Mouse (Mus musculus) neural tube, embryonic 14.5 days (tissue): ENCODE data around the gene Actr6. TPM values are rescaled to one million over a fixed set of nuclear protein-coding genes. Genes with fewer than 3 reads are reported as not detected.

Source experiments
- ATAC-seq: fragments of 200-750 bp; cut with Nextera tagmentation; 2 replicates; pipeline ENCODE4 v1.8.0; 2017; ENCODE audit warnings: low read depth, mild to moderate bottlenecking, moderate TSS enrichment, moderate library complexity
- H3K27ac ChIP-seq: fragments of 300-500 bp; sonication (generic); 2 replicates; pipeline ENCODE4 v1.5.1; 2014; ENCODE audit warnings: low read depth, mild to moderate bottlenecking, control low read depth, low read length, moderate library complexity, mixed read lengths
- H3K27me3 ChIP-seq: fragments of 300-500 bp; sonication (generic); 2 replicates; pipeline ENCODE4 v1.6.1; 2014; ENCODE audit warnings: low read length; ENCODE audit not compliant: control insufficient read depth, insufficient read depth
- H3K36me3 ChIP-seq: fragments of 300-500 bp; sonication (generic); 2 replicates; pipeline ENCODE4 v1.6.1; 2014; ENCODE audit warnings: low read length, mixed read lengths; ENCODE audit not compliant: control insufficient read depth, insufficient read depth
- H3K4me1 ChIP-seq: fragments of 300-500 bp; sonication (generic); 2 replicates; pipeline ENCODE4 v1.6.1; 2014; ENCODE audit warnings: low read length; ENCODE audit not compliant: control insufficient read depth, insufficient read depth
- H3K4me2 ChIP-seq: fragments of 300-500 bp; sonication (generic); 2 replicates; pipeline ENCODE4 v1.6.1; 2014; ENCODE audit warnings: mild to moderate bottlenecking, low read depth, low read length, control low read depth
- H3K4me3 ChIP-seq: fragments of 300-500 bp; sonication (generic); 2 replicates; pipeline ENCODE4 v1.5.1; 2014; ENCODE audit warnings: low read depth, low read length, control low read depth, mixed read lengths
- H3K9ac ChIP-seq: fragments of 300-500 bp; sonication (generic); replicated peaks from 2 replicates; pipeline ENCODE4 v1.6.1; 2014; ENCODE audit warnings: low read depth, mild to moderate bottlenecking, control low read depth, low read length, mixed read lengths
- H3K9me3 ChIP-seq: fragments of 300-500 bp; sonication (generic); 2 replicates; pipeline ENCODE4 v1.6.1; 2016; ENCODE audit warnings: low read length; ENCODE audit not compliant: control insufficient read depth
- WGBS: fragments of 180-500 bp; shearing (Covaris S2); extraction: QIAGEN DNeasy Blood & Tissue Kit; methylation state at CpG from one replicate; pipeline ENCODE4 v1.1.7; 2014; 5-methylcytosine and 5-hydroxymethylcytosine counted together
- polyA plus RNA-seq: library from polyadenylated mRNA; unstranded; fragments of >200 nt; fragmentation: Nextera tagmentation; extraction: Ambion mirVana; gene quantifications from 2 replicates; pipeline ENCODE4 v1.2.1, GENCODE M21; 2014

Actr6 gene
- polyA plus RNA-seq, 1 experiment from 2014 or later: 62.3 TPM

DNA sequence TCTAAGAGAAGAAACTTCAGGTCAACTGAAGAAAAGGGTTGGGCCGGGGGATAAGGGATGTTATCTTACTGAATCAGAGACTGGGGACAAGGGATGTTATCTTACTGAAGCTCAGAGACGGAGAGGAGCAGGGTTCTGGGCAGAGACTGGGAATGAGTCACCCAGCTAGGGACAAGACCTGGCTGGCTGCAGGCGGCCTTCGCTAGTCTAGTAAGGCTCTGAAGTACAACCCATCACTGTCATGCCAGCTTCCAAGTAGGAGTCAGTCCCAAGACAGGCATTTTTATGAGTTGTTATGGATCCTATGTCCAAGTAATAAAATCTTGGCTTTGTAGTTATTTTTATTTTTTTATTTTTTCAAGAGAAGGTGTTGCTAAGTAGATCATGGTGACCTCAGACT is 11.2 kb upstream of the Actr6 start:
- no peaks in the 10 kb centered on the region for H3K36me3 ChIP-seq
- WGBS: 92% methylated on average over 4 of the region's 4 CpGs
- H3K27me3 ChIP-seq: no peaks in the 10 kb centered on the region
- ATAC-seq: no peak
- H3K4me1 ChIP-seq: peaks cover 5% of the 10 kb centered on the region
- no peak overlapping the region for H3K4me3 ChIP-seq
- no peak overlapping the region for H3K9ac ChIP-seq
- H3K9me3 ChIP-seq: no peaks in the 10 kb centered on the region
- H3K27ac ChIP-seq: no peak overlapping the region
- no peak overlapping the region for H3K4me2 ChIP-seq

DNA sequence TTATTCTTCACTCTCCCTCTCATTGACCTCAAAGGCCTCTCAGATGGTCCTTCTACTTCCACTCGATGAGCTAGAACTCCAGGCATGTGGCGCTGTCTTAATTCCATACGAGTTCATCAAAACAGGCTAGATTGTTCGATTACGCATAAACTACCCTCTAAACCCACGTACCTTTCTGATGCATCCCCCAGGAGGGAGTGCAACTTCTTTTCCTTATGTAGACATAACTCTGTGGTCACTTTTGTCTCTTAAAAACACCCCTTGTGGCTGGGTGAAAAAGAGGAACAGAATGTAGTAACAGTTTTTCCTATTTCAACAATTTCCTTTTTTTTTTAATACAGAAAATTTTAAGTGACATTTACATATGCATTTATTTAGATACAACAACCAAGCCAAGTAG is 8.9 kb upstream of the Actr6 start:
- no peak overlapping the region for H3K9ac ChIP-seq

DNA sequence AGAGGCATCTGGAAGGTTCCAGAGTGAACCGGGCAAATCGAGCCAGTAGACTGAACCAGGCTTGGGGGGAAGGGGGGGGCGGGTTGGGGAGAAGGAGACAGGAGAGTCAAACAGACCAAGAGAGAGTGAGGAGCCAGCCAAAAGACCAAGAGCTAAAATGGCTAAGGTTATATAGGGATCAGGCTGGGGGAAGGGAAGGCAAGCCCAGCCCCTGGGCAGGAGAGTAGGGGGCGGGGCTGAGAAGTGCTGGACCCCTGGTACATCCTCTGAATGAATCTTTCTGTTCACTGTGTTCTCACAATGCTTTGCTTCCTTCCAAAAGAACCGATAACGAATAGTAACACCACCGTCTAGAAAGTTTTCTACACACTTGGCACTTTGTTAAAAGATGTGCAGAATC is 7.6 kb upstream of the Actr6 start:
- Histone ChIP-seq H3K4me3 (no peak overlapping the region), H3K4me1 (no peaks in the 10 kb centered on the region), H3K9ac (no peak overlapping the region), H3K4me2 (no peak overlapping the region), H3K36me3 (no peaks in the 10 kb centered on the region), H3K27me3 (no peaks in the 10 kb centered on the region), H3K27ac (no peak overlapping the region), H3K9me3 (no peaks in the 10 kb centered on the region)
- ATAC-seq: no peak
- WGBS: 53% methylated on average over 7 of the region's 7 CpGs

More for the DNA sequence above, 8.9 kb upstream of the Actr6 start:
- Histone ChIP-seq H3K9me3 (no peaks in the 10 kb centered on the region), H3K4me3 (no peak overlapping the region), H3K27ac (no peak overlapping the region), H3K36me3 (no peaks in the 10 kb centered on the region), H3K4me2 (no peak overlapping the region), H3K27me3 (no peaks in the 10 kb centered on the region), H3K4me1 (no peaks in the 10 kb centered on the region)
- no peak for ATAC-seq
- WGBS: 86% methylated on average over 6 of the region's 6 CpGs

DNA sequence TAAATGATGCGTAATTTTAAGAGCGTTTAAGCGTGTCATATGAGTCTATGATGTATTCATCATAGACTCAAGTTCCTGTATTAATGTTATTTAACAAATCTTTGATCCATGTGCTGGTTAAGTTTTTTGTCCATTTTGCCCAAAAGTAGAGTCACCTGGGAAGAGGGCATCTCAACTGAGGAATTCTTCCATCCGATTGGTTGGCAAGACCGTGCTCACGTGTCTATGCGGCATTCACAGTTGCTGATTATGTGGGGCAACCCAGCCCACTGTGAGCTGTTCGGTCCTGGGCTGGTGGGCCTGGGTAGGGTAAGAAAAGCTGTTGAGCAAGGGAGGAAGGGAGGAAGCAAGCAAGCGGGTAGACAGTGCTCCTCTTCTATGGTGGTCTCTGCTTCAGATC is 6.3 kb upstream of the Actr6 start:
- no peak for ATAC-seq
- WGBS: 92% methylated on average over 9 of the region's 9 CpGs
- Histone ChIP-seq H3K9ac (no peak overlapping the region), H3K4me3 (no peak overlapping the region), H3K4me1 (no peaks in the 10 kb centered on the region), H3K9me3 (no peaks in the 10 kb centered on the region), H3K27me3 (no peaks in the 10 kb centered on the region), H3K36me3 (no peaks in the 10 kb centered on the region), H3K27ac (no peak overlapping the region), H3K4me2 (no peak overlapping the region)

DNA sequence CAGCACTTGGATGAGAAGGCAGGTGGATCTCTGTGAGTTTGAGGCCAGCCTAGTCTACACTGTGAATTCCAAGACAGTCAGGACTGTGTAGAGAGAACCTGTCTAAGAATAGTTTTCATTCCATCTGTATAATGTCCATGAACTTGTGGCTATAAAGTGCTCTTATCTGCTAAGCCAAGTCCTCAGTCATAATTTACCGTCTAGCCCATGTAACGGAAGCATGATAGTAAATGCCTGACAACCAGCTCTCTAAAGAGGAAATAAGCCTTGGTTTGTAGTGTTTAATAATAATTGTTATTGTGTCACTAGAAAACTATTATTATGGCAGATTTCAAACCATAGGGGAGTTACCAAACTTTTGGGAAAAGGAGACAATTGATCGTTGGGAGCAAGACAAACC is 5.8 kb upstream of the Actr6 start:
- Histone ChIP-seq H3K4me3 (no peak overlapping the region), H3K4me2 (no peak overlapping the region), H3K4me1 (no peaks in the 10 kb centered on the region; the same call in 1 of the 2 replicates), H3K9me3 (no peaks in the 10 kb centered on the region), H3K36me3 (no peaks in the 10 kb centered on the region), H3K9ac (no peak overlapping the region), H3K27ac (no peak overlapping the region), H3K27me3 (no peaks in the 10 kb centered on the region)
- 93% methylated on average over 3 of the region's 3 CpGs for WGBS
- ATAC-seq: no peak

DNA sequence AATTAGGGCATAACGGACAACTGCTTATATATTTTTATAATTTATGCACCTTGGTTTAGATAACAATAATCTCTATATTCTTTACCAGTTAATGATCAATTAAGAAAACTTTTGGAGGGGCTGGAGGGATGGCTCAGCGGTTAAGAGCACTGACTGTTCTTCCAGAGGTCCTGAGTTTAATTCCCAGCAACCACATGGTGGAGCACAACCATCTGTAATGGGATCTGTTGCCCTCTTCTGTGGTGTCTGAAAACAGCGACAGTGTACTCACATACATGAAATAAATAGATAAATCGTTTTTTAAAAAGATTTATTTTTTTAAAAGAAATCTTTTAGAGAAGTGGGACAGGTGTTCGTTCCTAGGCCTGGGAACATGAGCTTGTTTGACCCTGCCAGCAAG is 5.0 kb upstream of the Actr6 start:
- no peak overlapping the region for H3K27ac ChIP-seq
- no peak overlapping the region for H3K4me2 ChIP-seq
- 47% methylated on average over 5 of the region's 5 CpGs for WGBS
- H3K36me3 ChIP-seq: no peaks in the 10 kb centered on the region
- H3K9me3 ChIP-seq: no peaks in the 10 kb centered on the region
- H3K4me3 ChIP-seq: no peak overlapping the region
- peaks cover 2% of the 10 kb centered on the region; the same call in 1 of the 2 replicates for H3K4me1 ChIP-seq
- no peak overlapping the region for H3K9ac ChIP-seq
- ATAC-seq: no peak
- no peaks in the 10 kb centered on the region for H3K27me3 ChIP-seq

DNA sequence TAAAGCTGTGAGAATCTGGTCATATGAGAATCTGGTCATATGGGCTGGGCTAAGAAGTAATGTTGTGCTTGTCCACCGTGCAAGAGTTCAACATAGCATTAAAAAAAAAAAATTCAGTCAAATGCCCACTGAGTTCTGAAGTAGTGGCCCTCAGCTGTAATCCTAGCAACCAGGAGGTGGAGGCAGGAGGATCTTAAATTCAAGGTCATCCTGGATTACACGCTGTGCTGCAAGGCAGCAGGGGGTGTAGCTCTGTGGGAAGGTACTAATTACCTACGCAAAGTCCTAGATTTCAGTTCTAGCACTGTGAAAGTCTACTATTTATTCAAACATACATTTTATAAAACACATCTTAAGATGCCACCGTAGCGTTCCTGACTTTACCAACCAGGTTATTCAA is 754 bp downstream of the Actr6 start:
- 17% methylated on average over 5 of the region's 5 CpGs for WGBS
- Histone ChIP-seq H3K36me3 (0 out of 2 replicates have a peak, but pooled peaks cover 5% of the 10 kb centered on the region), H3K4me1 (peaks cover 8% of the 10 kb centered on the region; the same call in 1 of the 2 replicates), H3K9ac (peak overlapping the region; percentile 52), H3K27me3 (no peaks in the 10 kb centered on the region), H3K4me2 (peak overlapping the region; percentile 78), H3K27ac (peak overlapping the region; percentile 73; the same call in 1 of the 2 replicates), H3K4me3 (peak overlapping the region; percentile 63), H3K9me3 (no peaks in the 10 kb centered on the region)
- ATAC-seq: no peak

DNA sequence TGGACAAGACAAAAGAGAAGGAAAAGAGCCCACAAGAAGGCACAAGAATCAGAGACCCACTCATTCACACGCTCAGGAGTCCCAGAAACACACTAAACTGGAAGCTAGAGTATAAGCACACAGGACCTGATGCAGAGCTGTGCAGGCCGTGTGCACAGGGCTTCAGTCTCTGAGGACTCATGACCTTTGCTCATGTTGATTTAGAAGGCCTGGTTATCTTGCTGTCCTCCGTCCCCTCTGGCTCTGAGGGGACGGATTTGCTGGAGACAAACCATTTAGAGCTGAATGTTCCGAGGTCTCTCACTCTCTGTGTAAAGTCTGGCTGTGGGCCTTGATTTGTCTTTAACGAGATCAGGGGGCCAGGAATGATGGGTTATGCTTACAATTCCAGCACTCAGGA is 1.7 kb downstream of the Actr6 start:
- H3K27ac ChIP-seq: no peak overlapping the region
- H3K4me3 ChIP-seq: no peak overlapping the region
- no peak for ATAC-seq
- H3K9me3 ChIP-seq: no peaks in the 10 kb centered on the region
- no peak overlapping the region for H3K4me2 ChIP-seq
- peaks cover 8% of the 10 kb centered on the region; the same call in 1 of the 2 replicates for H3K4me1 ChIP-seq
- no peak overlapping the region for H3K9ac ChIP-seq
- 89% methylated on average over 6 of the region's 6 CpGs for WGBS
- no peaks in the 10 kb centered on the region for H3K27me3 ChIP-seq
- peaks cover 15% of the 10 kb centered on the region for H3K36me3 ChIP-seq

DNA sequence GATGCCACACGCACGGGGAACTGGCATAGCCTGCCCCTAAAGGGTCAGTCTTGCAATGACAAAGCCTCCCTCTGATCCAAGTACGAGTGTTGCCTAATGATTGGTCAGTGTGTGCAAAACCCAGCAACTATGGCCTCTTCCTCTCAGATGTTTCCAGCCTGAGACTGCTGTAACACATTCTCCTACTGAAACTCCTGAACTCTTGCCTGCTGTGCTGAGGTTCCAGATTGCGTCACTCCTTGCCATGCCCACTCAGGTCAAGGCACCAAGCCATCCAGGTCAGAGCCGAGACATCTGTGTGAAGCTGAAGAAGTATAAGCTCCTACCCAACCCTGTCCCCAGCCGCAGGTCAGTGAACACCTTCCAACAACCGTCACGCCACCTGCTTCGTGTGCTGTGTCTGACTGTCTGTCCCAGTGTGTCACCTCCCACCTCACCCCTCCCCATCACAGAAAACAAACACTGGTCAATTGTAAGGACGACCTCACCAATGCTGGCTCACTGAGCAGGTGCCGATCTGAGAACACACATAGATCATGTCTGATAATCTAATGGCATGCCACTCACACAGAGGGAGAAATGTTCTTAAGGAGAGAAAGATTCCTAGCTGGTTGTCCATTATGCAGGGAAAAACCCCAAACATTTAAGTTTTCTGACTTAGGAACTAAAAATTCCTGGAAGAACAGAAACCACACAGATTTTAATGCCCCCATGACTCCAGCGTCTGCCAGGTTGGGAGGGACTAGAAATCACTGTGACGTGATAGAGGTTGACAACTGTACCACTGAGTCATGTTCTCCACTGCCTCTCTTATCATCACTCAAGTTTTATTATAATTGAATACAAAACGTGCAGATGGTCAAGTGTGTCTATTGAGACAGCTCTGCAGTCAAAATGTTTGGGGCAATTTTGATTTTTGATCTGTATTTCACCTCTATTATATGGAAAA is 9.6 kb downstream of the Actr6 start:
- Histone ChIP-seq H3K9ac (no peak overlapping the region), H3K4me2 (no peak overlapping the region), H3K36me3 (peaks cover 26% of the 10 kb centered on the region), H3K4me1 (no peaks in the 10 kb centered on the region), H3K4me3 (no peak overlapping the region), H3K27ac (no peak overlapping the region), H3K9me3 (no peaks in the 10 kb centered on the region), H3K27me3 (no peaks in the 10 kb centered on the region)
- 92% methylated on average over 14 of the region's 14 CpGs for WGBS
- no peak for ATAC-seq
